Comparison of ENCODE assay signal across 8 mouse cellular contexts in the genomic region with DNA sequence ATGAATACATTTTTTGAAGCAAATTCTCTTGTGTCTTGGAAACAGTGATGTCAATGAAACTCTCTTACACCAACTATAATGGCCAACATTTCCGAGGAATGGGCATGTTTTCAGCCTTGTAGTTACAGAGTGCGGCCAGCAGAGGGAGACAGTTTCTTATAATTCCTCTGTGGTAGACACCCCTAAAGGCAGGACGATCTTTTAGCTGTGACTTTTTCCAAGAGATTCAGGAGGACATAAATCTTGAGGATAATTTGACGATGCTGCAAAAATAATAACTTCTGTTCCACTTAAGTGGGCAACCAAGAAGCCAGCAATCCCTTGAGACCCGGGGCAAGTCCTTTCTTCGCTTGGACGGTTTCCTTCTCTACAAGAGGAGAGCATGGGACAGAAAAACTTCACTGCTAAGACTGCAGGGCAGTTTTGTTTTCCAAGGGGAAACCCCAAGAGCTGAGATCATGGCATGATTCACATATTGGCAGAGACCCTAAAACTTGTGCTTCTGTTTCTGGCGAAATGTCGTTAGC. TPM values are rescaled to one million over a fixed set of nuclear protein-coding genes. Genes with fewer than 3 reads are reported as not detected.
A peak's percentile ranks its signal among the peaks of the same experiment; 100 is the strongest.
DNase-seq lines count a peak whose midpoint lies in the region; ATAC-seq lines count a peak whose summit lies in the region.

No protein-coding gene starts in this region.

- H3K27ac ChIP-seq in midbrain, embryonic 14.5 days (replicated peaks; ENCODE audit: low read depth, low read length), result no peak overlapping the region
- no peak overlapping the region for H3K27ac ChIP-seq in midbrain, embryonic 13.5 days
- H3K27ac ChIP-seq in stomach, embryonic 16.5 days (ENCODE audit: low read length), result no peak overlapping the region

- intact Hi-C loops in left cerebral cortex, postnatal 4 days (cut with DNase I), result loop anchor here (5.0 to 10.0 kb wide), 2 partner anchors 72 to 220 kb away; partner anchors contain the start of gene Rsg1

- ATAC-seq in midbrain, embryonic 14.5 days (ENCODE audit: low FRiP score, low TSS enrichment), result no peak
- no peak for ATAC-seq in midbrain, embryonic 13.5 days
- ATAC-seq in stomach, embryonic 16.5 days (ENCODE audit: insufficient read depth, low FRiP score), result no peak

- DNase-seq in midbrain, embryonic 14.5 days, result peak; percentile 85
- peak; percentile 71 for DNase-seq in cerebellum, adult 11-12 months
- peak; percentile 71 for DNase-seq in gastrocnemius, postnatal 10 days
- DNase-seq in kidney, adult 11 months, result peak; percentile 81
- peak; percentile 66 for DNase-seq in left cerebral cortex, postnatal 4 days
- DNase-seq in naive thymus-derived CD4-positive, alpha-beta T cell, adult 2 months (ENCODE audit: low read depth), result peak; percentile 91

- H3K27me3 ChIP-seq in midbrain, embryonic 14.5 days (ENCODE audit: control insufficient read depth, insufficient read depth, low read length), result no peaks in the 10 kb centered on the region
- H3K27me3 ChIP-seq in midbrain, embryonic 13.5 days, result no peaks in the 10 kb centered on the region
- no peaks in the 10 kb centered on the region for H3K27me3 ChIP-seq in stomach, embryonic 16.5 days (ENCODE audit: control insufficient read depth, insufficient read depth, low read length)

- no peak overlapping the region for H3K4me2 ChIP-seq in midbrain, embryonic 14.5 days (ENCODE audit: low read length)
- no peak overlapping the region for H3K4me2 ChIP-seq in midbrain, embryonic 13.5 days (replicated peaks)
- peak overlapping the region; percentile 38 for H3K4me2 ChIP-seq in stomach, embryonic 16.5 days (ENCODE audit: low read depth, low read length)

- H3K4me1 ChIP-seq in midbrain, embryonic 14.5 days (ENCODE audit: control insufficient read depth, insufficient read depth, low read length), result peaks cover 14% of the 10 kb centered on the region
- H3K4me1 ChIP-seq in midbrain, embryonic 13.5 days (replicated peaks), result peaks cover 21% of the 10 kb centered on the region
- peaks cover 14% of the 10 kb centered on the region for H3K4me1 ChIP-seq in stomach, embryonic 16.5 days (ENCODE audit: control insufficient read depth, insufficient read depth, low read length)

- H3K36me3 ChIP-seq in midbrain, embryonic 14.5 days (ENCODE audit: control insufficient read depth, insufficient read depth, low read length), result no peaks in the 10 kb centered on the region
- H3K36me3 ChIP-seq in midbrain, embryonic 13.5 days, result no peaks in the 10 kb centered on the region
- no peaks in the 10 kb centered on the region for H3K36me3 ChIP-seq in stomach, embryonic 16.5 days (ENCODE audit: control insufficient read depth, insufficient read depth, low read length)

- H3K9ac ChIP-seq in midbrain, embryonic 14.5 days (replicated peaks; ENCODE audit: low read length), result no peak overlapping the region
- no peak overlapping the region for H3K9ac ChIP-seq in midbrain, embryonic 13.5 days (replicated peaks)
- H3K9ac ChIP-seq in stomach, embryonic 16.5 days (ENCODE audit: low read length), result peak overlapping the region; percentile 49; the same call in 1 of the 2 replicates

- no peaks in the 10 kb centered on the region for H3K9me3 ChIP-seq in midbrain, embryonic 14.5 days (ENCODE audit: control insufficient read depth, low read length)
- H3K9me3 ChIP-seq in midbrain, embryonic 13.5 days, result no peaks in the 10 kb centered on the region
- H3K9me3 ChIP-seq in stomach, embryonic 16.5 days (replicated peaks; ENCODE audit: control insufficient read depth, low read length), result no peaks in the 10 kb centered on the region

- 25% methylated on average over 9 of the region's 9 CpGs for WGBS in midbrain, embryonic 14.5 days
- WGBS in midbrain, embryonic 13.5 days, result 28% methylated on average over 9 of the region's 9 CpGs
- WGBS in stomach, embryonic 16.5 days, result 21% methylated on average over 9 of the region's 9 CpGs

- H3K4me3 ChIP-seq in midbrain, embryonic 14.5 days (replicated peaks; ENCODE audit: low read depth, low read length), result no peak overlapping the region
- no peak overlapping the region for H3K4me3 ChIP-seq in midbrain, embryonic 13.5 days (replicated peaks)
- H3K4me3 ChIP-seq in stomach, embryonic 16.5 days (replicated peaks; ENCODE audit: low read length), result 0 out of 2 replicates have a peak overlapping the region, but pooled peaks have one; percentile 2

RNA-seq across cellular contexts. Expression of gene Szrd1, which starts 2.8 kb away (rescaled TPM):
- 17.1 and 38.5 TPM in 2 replicates for polyA plus RNA-seq in midbrain, embryonic 14.5 days (2014; fragmentation: Nextera tagmentation; extraction: Ambion mirVana)
- 26.0 and 30.7 TPM in 2 replicates for polyA plus RNA-seq in midbrain, embryonic 13.5 days (2015; fragmentation: Nextera tagmentation; extraction: Ambion mirVana)
- total RNA-seq in gastrocnemius, postnatal 10 days (2021), result 100 to 1,000 TPM; 173 to 178 TPM
- 10 to 100 TPM; 54.5 to 56.8 TPM for total RNA-seq in left cerebral cortex, postnatal 4 days (2021)
- 51.6 and 53.0 TPM in 2 replicates for polyA plus RNA-seq in stomach, embryonic 16.5 days (2015; fragmentation: Nextera tagmentation; extraction: Ambion mirVana)

RNA-seq across cellular contexts. Expression of gene Fbxo42, which starts 5.4 kb away (rescaled TPM):
- polyA plus RNA-seq in midbrain, embryonic 14.5 days (2014; fragmentation: Nextera tagmentation; extraction: Ambion mirVana), result 28.6 and 31.9 TPM in 2 replicates
- 22.9 and 26.3 TPM in 2 replicates for polyA plus RNA-seq in midbrain, embryonic 13.5 days (2015; fragmentation: Nextera tagmentation; extraction: Ambion mirVana)
- total RNA-seq in gastrocnemius, postnatal 10 days (2021), result 10 to 100 TPM; 10.0 to 11.4 TPM
- total RNA-seq in left cerebral cortex, postnatal 4 days (2021), result 10 to 100 TPM; 30.4 to 31.4 TPM
- polyA plus RNA-seq in stomach, embryonic 16.5 days (2015; fragmentation: Nextera tagmentation; extraction: Ambion mirVana), result 18.3 and 22.0 TPM in 2 replicates

RNA-seq across cellular contexts. Expression of gene Spata21, which starts 54.2 kb away (rescaled TPM):
- 0.24 TPM in 1 of 2 replicates, not detected in the other for polyA plus RNA-seq in midbrain, embryonic 14.5 days (2014; fragmentation: Nextera tagmentation; extraction: Ambion mirVana)
- 0.22 TPM in 1 of 2 replicates, not detected in the other for polyA plus RNA-seq in midbrain, embryonic 13.5 days (2015; fragmentation: Nextera tagmentation; extraction: Ambion mirVana)
- total RNA-seq in gastrocnemius, postnatal 10 days (2021), result not detected
- under 1 TPM in 1 of 2 experiments, not detected in 1; 0.40 TPM for total RNA-seq in left cerebral cortex, postnatal 4 days (2021)
- 0.08 TPM in 1 of 2 replicates, not detected in the other for polyA plus RNA-seq in stomach, embryonic 16.5 days (2015; fragmentation: Nextera tagmentation; extraction: Ambion mirVana)
